Mouse (Mus musculus): ENCODE results near the gene Gm4070. TPM values are rescaled to one million over a fixed set of nuclear protein-coding genes. Genes with fewer than 3 reads are reported as not detected.
A peak's percentile ranks its signal among the peaks of the same experiment; 100 is the strongest.
"Not testable (repeated sequence)": the region's sequence is repeated elsewhere in the genome, so short reads cannot be mapped to it uniquely, and the experiment has no call there.

The Gm4070 gene
- 4.2 and 13.7 TPM in 2 replicates for total RNA-seq (2014; fragmentation: Nextera tagmentation)
- total RNA-seq (2017), result 23.2 and 51.2 TPM in 2 replicates

DNA sequence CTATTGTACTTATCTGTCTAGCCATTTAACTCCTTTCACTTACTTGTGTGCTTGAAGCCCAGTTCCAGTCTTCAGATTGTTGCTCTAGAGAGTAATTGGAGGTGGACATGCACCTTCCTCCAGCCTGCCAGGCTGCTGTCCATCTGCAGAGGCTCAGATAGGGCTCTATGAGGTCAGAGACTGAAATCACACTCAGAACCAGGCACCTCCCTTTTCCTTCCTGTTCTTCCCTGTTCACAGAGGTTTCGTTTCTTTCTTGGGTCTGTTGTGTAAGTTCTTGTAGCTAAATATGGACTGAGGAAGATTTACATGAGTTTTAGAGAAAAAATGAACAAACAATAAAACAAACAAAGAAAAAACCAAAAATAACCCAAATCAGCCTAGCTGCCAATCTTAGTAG is at the start of gene Gm4070:
Gene Gm4070 (minus strand): TSS at position 156 of the 400 bp plus-strand sequence.
- ATAC-seq (replicated peaks; ENCODE audit: low FRiP score, low TSS enrichment, poor library complexity, severe bottlenecking), result peak; percentile 81

DNA sequence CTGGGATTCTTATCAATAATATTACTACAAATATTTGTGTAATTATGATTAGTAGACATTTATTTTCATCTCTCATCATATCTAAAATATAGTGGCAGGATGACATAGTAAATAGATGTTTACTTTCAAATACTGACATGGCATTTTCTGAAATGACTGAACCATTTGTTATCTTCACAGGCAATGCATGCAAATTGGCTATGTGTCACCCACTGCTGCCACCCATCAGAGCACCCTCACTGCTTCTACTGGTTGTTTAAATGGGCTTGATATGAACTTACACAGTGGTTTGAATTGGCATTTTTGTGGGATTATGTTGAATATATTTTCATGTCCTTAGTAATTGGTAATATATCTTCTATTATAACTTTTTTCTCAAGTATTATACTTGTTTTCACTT is 773 bp upstream of the Gm4070 start:
- ATAC-seq (replicated peaks; ENCODE audit: low FRiP score, low TSS enrichment, poor library complexity, severe bottlenecking), result peak; percentile 91

GRCm38 (mm10) chr7:105952408-105952807 is 1.4 kb downstream of the Gm4070 start:
- ATAC-seq (replicated peaks; ENCODE audit: low FRiP score, low TSS enrichment, poor library complexity, severe bottlenecking), result peak; percentile 84

- ATAC-seq (replicated peaks; ENCODE audit: low FRiP score, low TSS enrichment, poor library complexity, severe bottlenecking), result peak; percentile 99
Measured at GRCm38 (mm10) chr7:105945238-105945637, 8.5 kb downstream of the Gm4070 start.

DNA sequence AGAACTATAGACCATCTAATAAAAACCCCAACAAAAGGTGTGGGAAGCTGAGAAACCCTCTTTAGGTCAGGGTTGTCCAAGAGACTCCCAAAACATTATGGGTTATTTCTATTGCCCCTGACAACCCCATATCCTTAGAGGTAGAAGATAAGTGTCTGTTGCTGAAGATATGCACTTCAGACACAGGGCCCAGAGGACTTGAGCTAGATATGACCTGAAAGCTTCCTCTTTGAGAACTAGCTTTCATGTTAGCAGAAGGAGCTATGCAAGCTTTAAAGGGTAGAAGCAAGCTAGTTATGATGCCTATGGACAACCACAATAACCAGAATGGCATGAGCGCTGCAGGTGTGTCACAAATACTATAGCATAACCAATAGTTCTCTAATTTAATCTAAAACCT is 21.6 kb downstream of the Gm4070 start:
- ATAC-seq (replicated peaks; ENCODE audit: low FRiP score, low TSS enrichment, poor library complexity, severe bottlenecking), result peak; percentile 57; the same call in 1 of the 2 replicates

DNA sequence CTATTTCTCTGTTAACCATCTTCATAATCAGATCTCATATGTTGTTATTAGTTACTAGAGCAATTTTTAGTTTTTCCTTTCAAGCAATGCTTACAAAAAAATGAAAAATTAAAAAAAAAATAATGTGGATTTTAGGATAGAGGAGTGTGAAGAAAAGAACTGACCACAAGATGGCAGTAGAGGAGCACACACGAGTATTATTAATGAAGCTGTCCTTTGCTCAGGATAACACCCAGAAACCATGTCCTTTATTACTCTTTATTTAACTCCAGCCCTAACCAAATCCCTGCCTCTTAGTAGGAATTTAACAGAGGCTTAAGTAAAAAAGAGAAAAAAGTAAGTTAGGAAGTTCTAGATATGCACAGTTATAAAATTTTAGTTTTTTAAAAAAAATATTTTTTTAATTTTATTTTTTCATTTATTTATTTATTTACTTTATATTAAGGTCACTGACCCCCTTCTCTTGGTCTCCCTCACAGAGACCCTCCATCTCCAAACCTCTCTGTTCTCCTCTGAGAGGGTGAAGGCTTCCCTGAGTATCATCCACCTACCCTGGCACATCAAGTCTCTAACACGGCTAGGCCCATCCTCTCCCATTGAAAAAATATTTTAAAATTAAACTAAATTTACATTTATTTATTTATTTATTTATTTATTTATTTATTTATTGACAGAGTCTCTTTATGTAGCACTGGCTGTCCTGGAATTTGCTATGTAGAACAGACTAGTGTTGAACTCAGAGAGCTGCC is 70.0 kb downstream of the Gm4070 start:
- peak; percentile 94 for ATAC-seq (replicated peaks; ENCODE audit: low FRiP score, low TSS enrichment, poor library complexity, severe bottlenecking)

- not testable (repeated sequence) for ATAC-seq (replicated peaks; ENCODE audit: low FRiP score, low TSS enrichment, poor library complexity, severe bottlenecking)
Measured at GRCm38 (mm10) chr7:105879717-105880484, 73.9 kb downstream of the Gm4070 start.

GRCm38 (mm10) chr7:105855718-105856560 is 97.8 kb downstream of the Gm4070 start:
- not testable (repeated sequence) for ATAC-seq (replicated peaks; ENCODE audit: low FRiP score, low TSS enrichment, poor library complexity, severe bottlenecking)

Other genes starting within 250 kb of the Gm4070 start
- 134 and 140 TPM in 2 replicates for gene Ilk, start 217.4 kb downstream of the Gm4070 start, total RNA-seq (2014; fragmentation: Nextera tagmentation)
- 117 and 130 TPM in 2 replicates for gene Ilk, start 217.4 kb downstream of the Gm4070 start, total RNA-seq (2017)
- gene Rrp8, start 216.6 kb downstream of the Gm4070 start, total RNA-seq (2014; fragmentation: Nextera tagmentation), result 46.4 and 52.3 TPM in 2 replicates
- 42.7 and 85.2 TPM in 2 replicates for gene Rrp8, start 216.6 kb downstream of the Gm4070 start, total RNA-seq (2017)
- gene Taf10, start 209.6 kb downstream of the Gm4070 start, total RNA-seq (2014; fragmentation: Nextera tagmentation), result 333 and 378 TPM in 2 replicates
- gene Taf10, start 209.6 kb downstream of the Gm4070 start, total RNA-seq (2017), result 181 and 219 TPM in 2 replicates
- 80.7 and 98.6 TPM in 2 replicates for gene Tpp1, start 201.7 kb downstream of the Gm4070 start, total RNA-seq (2014; fragmentation: Nextera tagmentation)
- 26.8 and 37.9 TPM in 2 replicates for gene Tpp1, start 201.7 kb downstream of the Gm4070 start, total RNA-seq (2017)
- not detected in 2 replicates for gene Dchs1, start 166.3 kb downstream of the Gm4070 start, total RNA-seq (2014; fragmentation: Nextera tagmentation)
- gene Dchs1, start 166.3 kb downstream of the Gm4070 start, total RNA-seq (2017), result not detected in 2 replicates
- 144 and 184 TPM in 2 replicates for gene Mrpl17, start 142.9 kb downstream of the Gm4070 start, total RNA-seq (2014; fragmentation: Nextera tagmentation)
- 31.6 and 60.6 TPM in 2 replicates for gene Mrpl17, start 142.9 kb downstream of the Gm4070 start, total RNA-seq (2017)

Data from megakaryocyte-erythroid progenitor cell, adult 5-6 weeks (primary cell).